Mouse (Mus musculus) spleen, adult 2 months (tissue): Measurements from ENCODE around the gene A3galt2. TPM values are rescaled to one million over a fixed set of nuclear protein-coding genes. Genes with fewer than 3 reads are reported as not detected.
A peak's percentile ranks its signal among the peaks of the same experiment; 100 is the strongest.

Source experiments
- DNase-seq, 2 experiments: peaks; one replicate each; pipeline versions ENCODE4 v3.0.0 to v3.0.0-alpha.2; 2012 to 2021; ENCODE audit warnings: low spot score in 2 of 2, low read depth in 1 of 2
- H3K27ac ChIP-seq: fragments of 200-500 bp; 2 replicates; pipeline ENCODE4 v1.5.1; 2012; ENCODE audit warnings: low read length, inconsistent platforms; ENCODE audit not compliant: insufficient read depth
- H3K27me3 ChIP-seq: fragments of 200-500 bp; 2 replicates; pipeline ENCODE4 v1.6.1; 2012; ENCODE audit warnings: mild to moderate bottlenecking, moderate library complexity, low read length, inconsistent platforms; ENCODE audit not compliant: control insufficient read depth, insufficient read depth
- H3K36me3 ChIP-seq: fragments of 200-500 bp; 2 replicates; pipeline ENCODE4 v1.6.1; 2012; ENCODE audit warnings: mild to moderate bottlenecking, low read length, inconsistent platforms; ENCODE audit not compliant: control insufficient read depth, insufficient read depth
- H3K4me1 ChIP-seq: fragments of 200-500 bp; 2 replicates; pipeline ENCODE4 v1.6.1; 2011; ENCODE audit warnings: inconsistent platforms; ENCODE audit not compliant: control insufficient read depth, insufficient read depth, insufficient read length
- H3K4me3 ChIP-seq: fragments of 200-500 bp; 2 replicates; pipeline ENCODE4 v1.5.1; 2011; ENCODE audit warnings: mild to moderate bottlenecking, inconsistent platforms; ENCODE audit not compliant: insufficient read depth, insufficient read length; ENCODE audit errors: extremely low read depth
- CTCF ChIP-seq: fragments of 200-500 bp; IDR thresholded peaks from 2 replicates; pipeline ENCODE4 v1.5.1; 2011; ENCODE audit warnings: mild to moderate bottlenecking, inconsistent platforms; ENCODE audit not compliant: insufficient read depth, insufficient read length, insufficient replicate concordance; ENCODE audit errors: extremely low read depth
- POLR2A ChIP-seq: fragments of 200-500 bp; IDR thresholded peaks from 2 replicates; pipeline ENCODE4 v1.6.1; 2011; ENCODE audit warnings: low read depth, low read length, inconsistent platforms
- WGBS: fragments of 180-500 bp; shearing (Covaris S2); methylation state at CpG from one replicate; pipeline ENCODE4 v1.1.7; 2018; 5-methylcytosine and 5-hydroxymethylcytosine counted together
- polyA plus RNA-seq: library from polyadenylated mRNA; depleted of rRNA; stranded (reverse); fragments of >200 nt; gene quantifications from 2 replicates; pipeline ENCODE4 v1.2.3, GENCODE M21; 2012

Gene A3galt2
- polyA plus RNA-seq, 1 experiment: 0.41 TPM

DNA sequence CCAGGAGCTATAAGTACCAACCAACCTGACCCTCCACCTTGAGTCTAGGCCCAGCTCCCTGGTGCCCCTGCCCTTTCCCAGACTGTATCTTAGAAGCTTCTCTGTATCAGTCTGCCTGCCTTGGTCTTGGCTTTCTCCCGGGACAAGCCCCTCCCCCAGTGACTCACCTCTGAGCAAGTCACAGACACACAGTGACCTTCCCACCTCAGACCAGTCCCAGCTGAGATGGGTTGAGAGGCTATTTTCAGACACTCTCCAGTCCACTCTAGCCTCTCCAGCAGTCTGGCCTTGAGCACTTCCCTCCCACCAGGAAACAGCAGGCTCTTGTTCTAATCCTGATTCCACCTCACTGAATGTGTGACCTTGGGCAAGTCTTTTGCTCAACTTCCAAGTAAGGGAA lies 38.5 kb downstream of the A3galt2 start:
- H3K27ac ChIP-seq: no peak overlapping the region
- TF ChIP-seq CTCF (no peak), POLR2A (no peak)
- DNase-seq: no peak
- H3K4me1 ChIP-seq: peaks cover 15% of the 10 kb centered on the region
- WGBS: 82% methylated on average over 1 of the region's 1 CpGs
- H3K27me3 ChIP-seq: no peaks in the 10 kb centered on the region
- H3K36me3 ChIP-seq: peaks cover 4% of the 10 kb centered on the region; the same call in 1 of the 2 replicates
- H3K4me3 ChIP-seq: no peak overlapping the region

DNA sequence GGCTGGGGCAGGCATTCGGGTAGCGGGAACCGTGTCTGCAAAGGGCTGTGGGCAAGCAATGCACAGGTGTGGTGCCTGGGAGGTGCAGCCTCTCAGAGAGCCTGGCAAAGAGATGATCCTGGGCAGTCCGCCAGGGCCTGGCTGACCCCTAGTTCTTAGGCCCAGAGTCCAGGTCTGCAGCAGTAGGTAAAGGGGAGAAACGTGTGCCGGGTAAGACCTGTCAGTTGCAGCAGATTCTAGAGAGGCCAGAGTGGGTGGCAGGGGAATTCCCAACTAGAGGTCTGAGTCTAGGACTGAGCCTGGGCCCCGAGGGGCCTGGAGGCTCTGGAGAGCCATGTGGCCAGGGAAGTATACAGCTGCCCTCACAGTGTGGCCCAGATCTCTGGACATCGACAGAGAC lies 39.0 kb downstream of the A3galt2 start:
- Histone ChIP-seq H3K36me3 (peaks cover 4% of the 10 kb centered on the region; the same call in 1 of the 2 replicates), H3K27me3 (no peaks in the 10 kb centered on the region), H3K4me3 (no peak overlapping the region), H3K4me1 (peaks cover 15% of the 10 kb centered on the region), H3K27ac (no peak overlapping the region)
- no peak for DNase-seq
- TF ChIP-seq CTCF (no peak), POLR2A (no peak)
- 82% methylated on average over 8 of the region's 8 CpGs for WGBS

DNA sequence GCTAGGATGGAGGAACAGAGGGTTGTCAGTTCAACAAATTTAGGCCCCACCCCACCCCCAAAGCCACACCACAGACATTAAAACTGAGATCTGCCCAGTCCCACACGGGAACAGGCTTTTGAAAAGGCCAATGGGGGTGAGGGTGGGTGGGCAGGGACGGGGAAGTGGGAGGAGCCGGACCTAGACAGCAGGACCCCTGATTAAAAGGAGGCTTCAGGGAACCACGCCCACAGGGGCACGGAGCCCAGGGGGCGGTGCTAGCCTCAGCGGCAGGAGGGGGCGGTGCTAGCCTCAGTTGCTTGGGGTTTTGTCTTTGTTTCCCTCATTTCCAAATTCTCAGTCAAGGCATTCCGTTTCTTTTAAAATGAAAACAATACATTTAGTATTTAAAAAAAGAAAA lies 40.4 kb downstream of the A3galt2 start:
- TF ChIP-seq POLR2A (no peak), CTCF (no peak)
- Histone ChIP-seq H3K4me3 (no peak overlapping the region), H3K36me3 (no peaks in the 10 kb centered on the region)

DNA sequence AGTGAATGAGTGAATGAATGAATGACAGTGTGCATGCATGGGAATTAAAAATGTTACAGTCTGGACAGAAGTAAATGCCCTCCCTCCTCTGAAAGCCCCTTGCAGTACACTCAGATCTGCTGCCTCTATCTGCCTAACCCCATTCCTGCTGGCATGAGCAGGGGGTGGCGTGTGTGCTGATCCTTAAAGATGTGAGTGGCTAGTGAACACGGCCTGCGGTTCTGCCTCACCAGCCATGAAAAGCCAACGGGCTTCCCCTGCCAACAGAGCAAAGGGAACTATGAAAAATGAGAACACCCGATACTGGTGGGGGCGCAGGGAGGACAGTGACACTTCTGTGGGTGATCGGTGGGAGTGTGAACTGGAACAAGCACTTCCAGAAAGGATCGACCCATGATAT lies 41.6 kb downstream of the A3galt2 start:
- H3K27me3 ChIP-seq: no peaks in the 10 kb centered on the region
- H3K4me1 ChIP-seq: peaks cover 15% of the 10 kb centered on the region; the same call in 1 of the 2 replicates
- no peak overlapping the region for H3K4me3 ChIP-seq
- TF ChIP-seq CTCF (no peak), POLR2A (no peak)
- no peaks in the 10 kb centered on the region for H3K36me3 ChIP-seq
- no peak overlapping the region for H3K27ac ChIP-seq
- no peak for DNase-seq
- WGBS: 35% methylated on average over 8 of the region's 8 CpGs

More for the DNA sequence above, 40.4 kb downstream of the A3galt2 start:
- no peak overlapping the region for H3K27ac ChIP-seq
- peaks cover 15% of the 10 kb centered on the region; the same call in 1 of the 2 replicates for H3K4me1 ChIP-seq
- no peak for DNase-seq
- H3K27me3 ChIP-seq: no peaks in the 10 kb centered on the region
- WGBS: 36% methylated on average over 9 of the region's 9 CpGs

DNA sequence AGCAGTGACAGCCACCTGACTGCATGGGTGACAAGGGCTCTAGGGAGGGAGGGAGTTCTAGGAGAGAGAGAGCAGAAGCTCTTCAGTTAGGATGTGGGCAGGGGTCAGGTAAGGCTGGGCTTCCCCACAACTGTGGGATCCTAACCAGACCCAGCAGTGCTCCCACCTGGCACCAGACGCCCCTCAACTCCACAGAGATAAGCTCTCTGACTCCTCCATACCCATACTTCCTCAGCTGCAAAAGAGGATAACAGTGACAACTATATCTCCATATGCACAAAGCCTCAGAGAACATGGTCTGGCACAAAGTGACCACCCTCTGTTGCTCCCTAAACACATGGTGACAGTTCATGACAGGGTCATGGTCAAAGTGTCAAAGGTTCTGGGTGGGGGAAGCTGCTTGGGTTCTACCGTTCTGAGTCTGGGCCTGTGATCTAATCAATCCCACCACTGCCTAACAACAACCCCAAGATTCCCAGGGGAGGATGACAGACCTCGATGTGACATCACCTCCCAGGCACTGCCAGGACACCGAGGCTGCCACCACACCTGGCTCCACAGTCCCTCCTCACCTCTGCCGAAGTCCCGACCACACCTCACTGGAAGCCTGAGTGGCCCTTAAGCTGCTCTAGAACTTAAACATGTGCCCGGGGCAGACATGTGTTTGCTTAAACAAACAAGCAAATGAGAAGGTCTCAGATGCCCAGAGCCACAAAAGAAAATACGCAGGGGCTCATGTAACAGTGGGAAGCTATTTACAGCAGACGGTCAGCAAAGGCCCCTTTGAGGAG lies 46.7 kb downstream of the A3galt2 start:
- TF ChIP-seq POLR2A: no peak
- no peak for TF ChIP-seq CTCF
- 58% methylated on average over 9 of the region's 9 CpGs for WGBS
- H3K27me3 ChIP-seq: no peaks in the 10 kb centered on the region
- H3K36me3 ChIP-seq: no peaks in the 10 kb centered on the region
- DNase-seq: no peak
- no peak overlapping the region for H3K4me3 ChIP-seq
- peaks cover 15% of the 10 kb centered on the region; the same call in 1 of the 2 replicates for H3K4me1 ChIP-seq
- no peak overlapping the region for H3K27ac ChIP-seq

DNA sequence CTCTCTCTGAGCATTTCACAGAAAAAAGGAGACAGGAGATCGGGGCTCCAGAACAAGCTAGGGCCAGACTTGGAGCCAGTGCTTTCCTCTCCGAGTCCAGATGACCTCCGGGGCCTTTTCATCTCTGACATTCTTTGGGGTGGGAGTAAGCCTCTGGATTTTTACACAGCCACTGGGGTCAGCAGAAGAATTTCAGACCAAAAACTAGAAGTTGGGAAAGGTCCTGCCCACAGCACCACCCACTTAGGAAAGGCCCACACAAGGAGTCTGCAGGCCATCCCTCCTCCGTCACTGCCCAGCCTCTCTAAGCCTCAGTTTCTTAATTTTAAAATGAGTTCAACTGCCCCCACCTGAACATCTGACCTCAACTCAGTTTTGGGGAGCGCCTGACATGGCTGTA lies 48.4 kb downstream of the A3galt2 start:
- H3K36me3 ChIP-seq: no peaks in the 10 kb centered on the region
- H3K4me3 ChIP-seq: no peak overlapping the region
- TF ChIP-seq POLR2A (no peak), CTCF (no peak)
- no peaks in the 10 kb centered on the region for H3K27me3 ChIP-seq
- no peak for DNase-seq
- H3K4me1 ChIP-seq: peaks cover 11% of the 10 kb centered on the region; the same call in 1 of the 2 replicates
- WGBS: 84% methylated on average over 5 of the region's 5 CpGs
- no peak overlapping the region for H3K27ac ChIP-seq

DNA sequence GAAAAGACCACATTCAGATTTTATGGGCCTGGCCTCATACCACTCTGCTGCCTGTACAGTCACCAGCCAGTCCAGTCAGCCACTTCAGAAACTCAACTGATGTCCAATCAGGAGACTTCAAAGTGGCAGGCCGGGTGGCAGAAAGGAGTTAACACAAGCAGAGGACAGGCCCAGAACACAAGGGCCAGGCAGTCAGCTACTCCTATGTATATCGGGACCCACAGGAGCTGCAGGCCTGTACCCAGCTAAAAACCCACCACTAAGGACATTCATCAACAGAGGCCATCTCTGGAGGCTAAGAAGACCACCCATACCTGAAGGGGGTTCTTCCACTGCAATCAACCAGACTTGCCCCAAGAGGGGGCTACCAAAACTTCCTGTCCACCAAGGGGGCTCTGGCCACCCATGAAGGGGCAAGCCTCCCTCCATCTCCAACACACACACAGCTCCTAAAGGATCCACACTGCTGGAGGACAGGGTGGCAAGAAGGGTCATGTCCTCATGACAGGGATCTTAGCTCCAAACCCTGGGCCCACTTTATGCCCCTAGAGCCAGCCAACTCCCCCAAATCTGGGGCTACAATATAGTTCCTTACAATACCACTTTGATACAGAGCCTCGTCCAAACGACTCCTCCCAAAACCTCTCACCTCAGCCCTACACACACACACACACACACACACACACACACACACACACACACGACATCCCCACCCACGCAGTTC lies 49.4 kb downstream of the A3galt2 start:
- no peaks in the 10 kb centered on the region for H3K36me3 ChIP-seq
- DNase-seq: no peak

More for the DNA sequence above, 49.4 kb downstream of the A3galt2 start:
- Histone ChIP-seq H3K27me3 (no peaks in the 10 kb centered on the region), H3K4me3 (peak overlapping the region; percentile 76), H3K27ac (peak overlapping the region; percentile 37; the same call in 1 of the 2 replicates), H3K4me1 (peaks cover 11% of the 10 kb centered on the region; the same call in 1 of the 2 replicates)
- WGBS: 10% methylated on average over 6 of the region's 6 CpGs
- TF ChIP-seq POLR2A (no peak), CTCF (no peak)
